Mouse (Mus musculus) heart, adult 2 months (tissue): ENCODE data around the gene 6430571L13Rik. TPM values are rescaled to one million over a fixed set of nuclear protein-coding genes. Genes with fewer than 3 reads are reported as not detected.
"Not testable (repeated sequence)": the region's sequence is repeated elsewhere in the genome, so short reads cannot be mapped to it uniquely, and the experiment has no call there.

Experiments used
- DNase-seq, 2 experiments: peaks; one replicate each; pipeline ENCODE4 v3.0.0; 2021
- H3K27ac ChIP-seq: fragments of 200-600 bp; 2 replicates; pipeline ENCODE4 v1.8.1; 2022
- H3K27me3 ChIP-seq: fragments of 200-500 bp; 2 replicates; pipeline ENCODE4 v1.6.1; 2012; ENCODE audit warnings: mild to moderate bottlenecking, low read length, inconsistent platforms, mixed read lengths; ENCODE audit not compliant: control insufficient read depth, insufficient read depth
- H3K36me3 ChIP-seq: fragments of 200-500 bp; 2 replicates; pipeline ENCODE4 v1.6.1; 2012; ENCODE audit warnings: low read length, inconsistent platforms; ENCODE audit not compliant: control insufficient read depth, insufficient read depth
- H3K4me1 ChIP-seq: fragments of 200-500 bp; 2 replicates; pipeline ENCODE4 v1.6.1; 2011; ENCODE audit warnings: low read length; ENCODE audit not compliant: control insufficient read depth, insufficient read depth
- H3K4me3 ChIP-seq: fragments of 200-600 bp; 2 replicates; pipeline ENCODE4 v1.8.1; 2022
- H3K79me2 ChIP-seq: fragments of 200-500 bp; replicated peaks from 2 replicates; pipeline ENCODE4 v1.6.1; 2012; ENCODE audit warnings: mild to moderate bottlenecking, inconsistent platforms, low read length, moderate library complexity, mixed read lengths; ENCODE audit not compliant: control insufficient read depth, insufficient read depth
- H3K9ac ChIP-seq: fragments of 200-500 bp; 2 replicates; pipeline ENCODE4 v1.6.1; 2012; ENCODE audit warnings: low read depth, mild to moderate bottlenecking, control low read depth, inconsistent platforms, low read length, mixed read lengths
- CTCF ChIP-seq: fragments of 200-600 bp; IDR thresholded peaks from 2 replicates; pipeline ENCODE4 v1.8.1; 2022; ENCODE audit warnings: antibody characterized with exemption, mild to moderate bottlenecking, moderate library complexity
- EP300 ChIP-seq: fragments of 200-500 bp; IDR thresholded peaks from 2 replicates; pipeline ENCODE4 v1.6.1; 2011; ENCODE audit warnings: low read depth, low read length, control low read depth; ENCODE audit not compliant: insufficient read depth
- POLR2A ChIP-seq: fragments of 200-500 bp; IDR thresholded peaks from 2 replicates; pipeline ENCODE4 v1.6.1; 2011; ENCODE audit warnings: mild to moderate bottlenecking, low read depth, low read length, control low read depth; ENCODE audit not compliant: insufficient read depth
- WGBS: fragments of 180-500 bp; shearing (Covaris S2); methylation state at CpG from one replicate; pipeline ENCODE4 v1.1.7; 2018; 5-methylcytosine and 5-hydroxymethylcytosine counted together
- intact Hi-C: fragments of 180-260 bp; cut with DNase I; formaldehyde crosslinking; loops from one replicate; pipeline ENCODE4 v1.15.1; 2025
- polyA plus RNA-seq: library from polyadenylated mRNA; depleted of rRNA; stranded (reverse); fragments of >200 nt; gene quantifications from 2 replicates; pipeline ENCODE4 v1.2.3, GENCODE M21; 2012
- total RNA-seq, 2 experiments: library from RNA; stranded (reverse); gene quantifications; 2 replicates each; pipeline ENCODE4 v1.2.3; 2021

Gene 6430571L13Rik
- total and polyA plus RNA-seq, 3 experiments = 4.1 to 6.5 (median 5.2) TPM

DNA sequence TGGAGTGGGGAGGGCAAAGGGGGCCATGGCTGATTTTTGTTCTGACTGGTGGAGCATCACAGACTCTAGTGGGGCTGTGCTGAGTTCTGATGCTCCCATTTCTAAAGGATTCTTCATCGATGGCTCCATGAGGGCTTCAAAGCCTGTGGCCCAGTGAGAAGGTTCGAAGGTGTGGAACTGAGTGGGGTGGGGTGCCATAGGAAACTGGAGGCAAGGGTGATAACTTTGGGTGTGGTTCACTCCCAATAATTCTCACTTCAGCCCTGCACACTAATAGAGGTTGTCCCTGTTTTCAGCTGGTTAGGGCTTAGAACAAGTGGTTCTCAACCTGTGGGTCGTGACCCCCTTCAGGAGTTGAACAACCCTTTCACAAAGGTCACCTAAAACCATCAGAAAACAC, 36.0 kb upstream of the 6430571L13Rik start:
- Histone ChIP-seq H3K27me3 (no peaks in the 10 kb centered on the region), H3K27ac (no peak overlapping the region), H3K9ac (no peak overlapping the region), H3K4me3 (no peak overlapping the region), H3K36me3 (peaks cover 13% of the 10 kb centered on the region), H3K4me1 (peaks cover 41% of the 10 kb centered on the region), H3K79me2 (no peaks in the 10 kb centered on the region; the same call in 1 of the 2 replicates)
- intact Hi-C loops = no loop called here
- 92% methylated on average over 3 of the region's 3 CpGs for WGBS
- no peak for DNase-seq
- TF ChIP-seq POLR2A = no peak
- TF ChIP-seq CTCF = no peak
- TF ChIP-seq EP300 = no peak

DNA sequence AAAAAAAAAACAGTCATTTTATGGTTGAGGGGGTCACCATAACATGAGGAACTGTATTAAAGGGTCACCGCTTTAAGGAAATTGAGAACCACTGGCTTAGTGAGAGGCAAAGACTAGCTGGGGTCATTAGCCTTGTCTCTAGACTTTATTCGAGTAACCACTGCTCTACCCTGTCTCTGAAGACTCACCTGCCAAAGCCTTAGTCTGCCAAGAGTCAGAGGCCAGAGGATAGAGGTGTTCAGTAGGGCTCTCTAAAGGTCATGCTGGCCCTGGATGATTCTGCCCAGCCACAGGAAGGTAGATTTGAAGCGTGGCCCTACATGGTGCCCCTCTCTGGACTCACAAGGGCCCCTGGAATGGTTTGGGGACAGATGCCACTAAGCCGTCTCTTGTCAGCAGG, 35.4 kb upstream of the 6430571L13Rik start:
- no peak for DNase-seq
- Histone ChIP-seq H3K27me3 (no peaks in the 10 kb centered on the region), H3K27ac (no peak overlapping the region), H3K36me3 (peaks cover 13% of the 10 kb centered on the region), H3K4me1 (peaks cover 42% of the 10 kb centered on the region), H3K4me3 (no peak overlapping the region), H3K79me2 (no peaks in the 10 kb centered on the region; the same call in 1 of the 2 replicates), H3K9ac (no peak overlapping the region)
- WGBS = 71% methylated on average over 4 of the region's 4 CpGs
- TF ChIP-seq POLR2A (no peak), EP300 (no peak), CTCF (no peak)
- intact Hi-C loops = no loop called here

GRCm38 (mm10) chr9:107305601-107306542, 34.5 kb upstream of the 6430571L13Rik start:
- H3K27me3 ChIP-seq = no peaks in the 10 kb centered on the region
- 44% methylated on average over 13 of the region's 13 CpGs for WGBS
- H3K4me1 ChIP-seq = peaks cover 40% of the 10 kb centered on the region
- intact Hi-C loops = no loop called here
- H3K4me3 ChIP-seq = no peak overlapping the region
- H3K79me2 ChIP-seq = no peaks in the 10 kb centered on the region
- TF ChIP-seq CTCF = no peak
- no peak for TF ChIP-seq EP300
- no peak overlapping the region for H3K9ac ChIP-seq
- peaks cover 13% of the 10 kb centered on the region for H3K36me3 ChIP-seq
- DNase-seq = no peak
- peak overlapping the region; percentile 12; the same call in 1 of the 2 replicates for H3K27ac ChIP-seq

DNA sequence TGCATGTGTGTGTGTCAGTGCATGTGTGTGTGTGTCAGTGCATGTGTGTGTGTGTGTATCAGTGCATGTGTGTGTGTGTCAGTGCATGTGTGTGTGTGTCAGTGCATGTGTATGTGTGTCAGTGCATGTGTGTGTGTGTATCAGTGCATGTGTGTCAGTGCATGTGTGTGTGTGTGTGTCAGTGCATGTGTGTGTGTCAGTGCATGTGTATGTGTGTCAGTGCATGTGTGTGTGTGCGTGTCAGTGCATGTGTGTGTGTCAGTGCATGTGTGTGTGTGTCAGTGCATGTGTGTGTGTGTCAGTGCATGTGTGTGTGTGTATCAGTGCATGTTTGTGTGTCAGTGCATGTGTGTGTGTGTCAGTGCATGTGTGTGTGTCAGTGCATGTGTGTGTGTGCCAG, 33.7 kb upstream of the 6430571L13Rik start:
- intact Hi-C loops, H3K27ac ChIP-seq: not testable (repeated sequence)

GRCm38 (mm10) chr9:107307099-107307872, 33.1 kb upstream of the 6430571L13Rik start:
- Histone ChIP-seq H3K36me3 (peaks cover 6% of the 10 kb centered on the region), H3K4me3 (no peak overlapping the region), H3K79me2 (no peaks in the 10 kb centered on the region), H3K27me3 (no peaks in the 10 kb centered on the region), H3K4me1 (peaks cover 34% of the 10 kb centered on the region), H3K27ac (peak overlapping the region; percentile 75), H3K9ac (peak overlapping the region; percentile 30)
- WGBS = 56% methylated on average over 11 of the region's 11 CpGs
- TF ChIP-seq EP300 = no peak
- TF ChIP-seq CTCF = no peak
- no peak for TF ChIP-seq POLR2A
- intact Hi-C loops = no loop called here
- DNase-seq = peak in 1 of 2 experiments; percentile 50

More for the DNA sequence above, 33.7 kb upstream of the 6430571L13Rik start:
- DNase-seq, H3K9ac ChIP-seq, H3K27me3 ChIP-seq, H3K79me2 ChIP-seq, H3K4me3 ChIP-seq: not testable (repeated sequence)
- 97% methylated on average over 1 of the region's 1 CpGs for WGBS
- Histone ChIP-seq H3K4me1 (peaks cover 40% of the 10 kb centered on the region), H3K36me3 (peaks cover 12% of the 10 kb centered on the region)

DNA sequence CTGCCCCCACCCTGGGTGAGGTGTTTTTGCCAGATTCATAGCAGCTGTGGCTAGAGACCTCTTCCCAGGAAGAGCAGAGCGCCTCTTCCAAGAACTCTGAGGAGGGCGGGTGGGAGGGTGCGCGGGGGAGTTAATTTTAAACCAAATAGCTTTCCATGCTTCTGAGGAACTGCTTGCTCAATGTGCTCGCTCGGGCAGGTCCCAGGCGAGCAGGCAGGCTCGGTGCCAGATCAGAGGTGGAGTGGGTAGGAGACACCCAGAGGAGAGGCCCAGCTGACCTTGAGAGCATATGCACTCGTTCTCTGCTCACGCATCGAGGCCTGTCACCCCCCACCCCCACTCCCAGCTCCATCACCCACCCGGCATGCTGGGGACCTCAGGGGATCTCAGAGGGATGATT, 32.5 kb upstream of the 6430571L13Rik start:
- DNase-seq = peak; percentile 83 to 89
- 5% methylated on average over 12 of the region's 12 CpGs for WGBS
- Histone ChIP-seq H3K36me3 (peaks cover 2% of the 10 kb centered on the region), H3K79me2 (no peaks in the 10 kb centered on the region), H3K9ac (peak overlapping the region; percentile 30), H3K4me1 (peaks cover 37% of the 10 kb centered on the region), H3K27me3 (no peaks in the 10 kb centered on the region), H3K4me3 (no peak overlapping the region), H3K27ac (peak overlapping the region; percentile 75)
- TF ChIP-seq POLR2A (no peak), EP300 (peak; percentile 37; the same call in 1 of the 2 replicates)
- intact Hi-C loops = loop anchor here (2.0 kb wide), 1 partner anchor 15 kb away; no protein-coding TSS in a partner anchor
